Mouse (Mus musculus) kidney, adult 2 months (tissue): ENCODE results near the gene Galns. TPM values are rescaled to one million over a fixed set of nuclear protein-coding genes. Genes with fewer than 3 reads are reported as not detected.

ENCODE experiments used
- DNase-seq: peaks from one replicate; pipeline ENCODE4 v3.0.0; 2021
- H3K27ac ChIP-seq: fragments of 200-500 bp; 2 replicates; pipeline ENCODE4 v1.5.1; 2012; ENCODE audit warnings: low read depth, low read length, control low read depth, inconsistent platforms; ENCODE audit not compliant: insufficient read depth
- H3K27me3 ChIP-seq: fragments of 200-500 bp; replicated peaks from 2 replicates; pipeline ENCODE4 v1.6.1; 2012; ENCODE audit warnings: mild to moderate bottlenecking, moderate library complexity, low read length, inconsistent platforms; ENCODE audit not compliant: control insufficient read depth, insufficient read depth
- H3K36me3 ChIP-seq: fragments of 200-500 bp; 2 replicates; pipeline ENCODE4 v1.6.1; 2012; ENCODE audit warnings: mild to moderate bottlenecking, moderate library complexity, low read length, inconsistent platforms; ENCODE audit not compliant: control insufficient read depth, insufficient read depth
- H3K4me1 ChIP-seq: fragments of 200-500 bp; 2 replicates; pipeline ENCODE4 v1.6.1; 2011; ENCODE audit warnings: low read length; ENCODE audit not compliant: control insufficient read depth, insufficient read depth
- H3K4me3 ChIP-seq: fragments of 200-500 bp; 2 replicates; pipeline ENCODE4 v1.5.1; 2011; ENCODE audit warnings: mild to moderate bottlenecking, low read depth, low read length, control low read depth; ENCODE audit not compliant: insufficient read depth
- CTCF ChIP-seq: fragments of 200-500 bp; conservative IDR thresholded peaks from 2 replicates; pipeline ENCODE4 v1.5.1; 2011; ENCODE audit warnings: low read depth, mild to moderate bottlenecking, control low read depth, low read length, moderate library complexity, mixed read lengths; ENCODE audit not compliant: insufficient read depth, insufficient read length
- POLR2A ChIP-seq: fragments of 200-500 bp; IDR thresholded peaks from one replicate; pipeline ENCODE4 v1.6.1; 2011; ENCODE audit warnings: low read depth, low read length, control low read depth
- WGBS: fragments of 180-500 bp; shearing (Covaris S2); methylation state at CpG from one replicate; pipeline ENCODE4 v1.1.7; 2018; 5-methylcytosine and 5-hydroxymethylcytosine counted together
- polyA plus RNA-seq: library from polyadenylated mRNA; depleted of rRNA; stranded (reverse); fragments of >200 nt; gene quantifications from 2 replicates; pipeline ENCODE4 v1.2.3, GENCODE M21; 2012

Galns gene
- polyA plus RNA-seq, 1 experiment: 36.2 TPM

- TF ChIP-seq CTCF (no peak), POLR2A (no peak)
- WGBS: 82% methylated on average over 3 of the region's 3 CpGs
- DNase-seq: no peak
- Histone ChIP-seq H3K27me3 (no peaks in the 10 kb centered on the region), H3K27ac (no peak overlapping the region), H3K4me1 (peaks cover 34% of the 10 kb centered on the region), H3K36me3 (no peaks in the 10 kb centered on the region), H3K4me3 (no peak overlapping the region)
Measured at GRCm38 (mm10) chr8:122548891-122549439, 62.3 kb downstream of the Galns start.

GRCm38 (mm10) chr8:122548331-122548730 is 62.9 kb downstream of the Galns start:
- H3K36me3 ChIP-seq: no peaks in the 10 kb centered on the region
- WGBS: 74% methylated on average over 13 of the region's 13 CpGs
- no peak overlapping the region for H3K4me3 ChIP-seq
- DNase-seq: no peak
- H3K27me3 ChIP-seq: no peaks in the 10 kb centered on the region
- no peak for TF ChIP-seq CTCF
- no peak for TF ChIP-seq POLR2A
- peak overlapping the region; percentile 95 for H3K27ac ChIP-seq
- H3K4me1 ChIP-seq: peaks cover 34% of the 10 kb centered on the region

DNA sequence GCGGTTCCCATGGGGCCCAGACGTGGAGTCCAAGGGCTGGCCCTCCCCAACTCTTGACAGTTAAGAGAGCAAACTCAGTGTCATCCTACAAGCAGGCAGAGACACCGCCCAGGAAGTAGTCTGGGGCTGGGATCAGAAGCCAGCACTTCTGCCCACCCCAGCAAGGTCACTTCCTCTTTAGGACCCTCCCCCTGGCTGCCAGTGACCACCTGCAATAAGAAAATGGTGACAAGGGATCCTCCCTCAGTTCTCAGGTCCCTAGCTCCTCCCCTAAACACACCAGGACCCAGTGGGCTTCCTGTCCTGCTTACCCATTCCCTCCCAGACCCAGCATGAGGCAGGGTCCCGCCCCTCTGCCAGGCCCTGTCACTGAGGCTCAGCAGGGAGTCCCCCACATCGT is 63.4 kb downstream of the Galns start:
- 34% methylated on average over 5 of the region's 5 CpGs for WGBS
- Histone ChIP-seq H3K27me3 (no peaks in the 10 kb centered on the region), H3K4me3 (no peak overlapping the region), H3K4me1 (peaks cover 34% of the 10 kb centered on the region), H3K36me3 (no peaks in the 10 kb centered on the region), H3K27ac (peak overlapping the region; percentile 95)
- peak; percentile 44 for DNase-seq
- no peak for TF ChIP-seq CTCF
- no peak for TF ChIP-seq POLR2A

DNA sequence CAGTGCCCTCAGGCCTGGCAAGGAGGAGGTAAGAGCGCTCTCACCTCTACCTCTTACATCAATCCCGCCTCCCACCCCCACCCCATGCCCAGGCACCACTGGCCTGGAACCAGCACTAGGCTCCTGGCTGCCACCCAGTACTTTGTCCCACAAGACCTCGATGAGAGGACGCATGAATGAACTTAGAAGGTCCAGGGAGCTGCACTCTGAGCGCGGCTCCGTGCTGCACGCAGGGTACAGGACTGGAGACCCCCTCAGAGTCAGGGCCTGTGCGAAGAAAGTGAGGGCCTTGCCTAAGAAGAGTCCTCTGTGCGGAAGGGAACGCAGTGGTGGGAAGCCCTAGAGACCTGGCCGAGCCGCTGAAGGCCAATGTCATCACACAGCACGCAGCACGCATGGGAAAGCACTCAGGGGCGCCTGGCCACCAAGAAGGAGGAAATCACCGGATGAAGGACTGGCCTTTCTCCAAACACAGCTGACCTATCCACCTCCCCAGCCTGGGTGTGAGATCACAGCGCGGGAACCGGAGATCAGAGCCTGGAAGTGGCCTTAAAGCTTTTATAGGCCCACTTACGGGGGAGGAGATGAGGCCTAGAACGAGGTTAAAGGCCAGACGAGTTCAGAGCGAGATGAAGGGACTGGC is 64.3 kb downstream of the Galns start:
- H3K4me3 ChIP-seq: no peak overlapping the region
- DNase-seq: peak; percentile 93
- WGBS: 7% methylated on average over 24 of the region's 24 CpGs
- peak overlapping the region; percentile 95 for H3K27ac ChIP-seq
- peaks cover 34% of the 10 kb centered on the region for H3K4me1 ChIP-seq
- TF ChIP-seq CTCF: no peak
- TF ChIP-seq POLR2A: peak; percentile 5
- no peaks in the 10 kb centered on the region for H3K27me3 ChIP-seq
- no peaks in the 10 kb centered on the region for H3K36me3 ChIP-seq

GRCm38 (mm10) chr8:122546066-122546755 is 65.1 kb downstream of the Galns start:
- Histone ChIP-seq H3K4me1 (peaks cover 34% of the 10 kb centered on the region), H3K4me3 (no peak overlapping the region), H3K27ac (peak overlapping the region; percentile 72), H3K27me3 (no peaks in the 10 kb centered on the region), H3K36me3 (no peaks in the 10 kb centered on the region)
- no peak for DNase-seq
- TF ChIP-seq POLR2A (no peak), CTCF (no peak)
- 47% methylated on average over 6 of the region's 7 CpGs for WGBS

- TF ChIP-seq POLR2A (no peak), CTCF (no peak)
- WGBS: 93% methylated on average over 8 of the region's 8 CpGs
- no peak for DNase-seq
- no peak overlapping the region for H3K4me3 ChIP-seq
- peaks cover 32% of the 10 kb centered on the region for H3K4me1 ChIP-seq
- no peaks in the 10 kb centered on the region for H3K27me3 ChIP-seq
- H3K27ac ChIP-seq: no peak overlapping the region
- no peaks in the 10 kb centered on the region for H3K36me3 ChIP-seq
Measured at GRCm38 (mm10) chr8:122544138-122544537, 67.1 kb downstream of the Galns start.

- TF ChIP-seq POLR2A (no peak), CTCF (no peak)
- Histone ChIP-seq H3K27me3 (no peaks in the 10 kb centered on the region), H3K4me3 (no peak overlapping the region), H3K4me1 (peaks cover 17% of the 10 kb centered on the region; the same call in 1 of the 2 replicates), H3K36me3 (no peaks in the 10 kb centered on the region), H3K27ac (no peak overlapping the region)
- WGBS: 73% methylated on average over 9 of the region's 9 CpGs
- DNase-seq: no peak
Measured at GRCm38 (mm10) chr8:122538310-122539076, 72.8 kb downstream of the Galns start.
